Mouse (Mus musculus) embryonic facial prominence, embryonic 15.5 days (tissue): ENCODE data around the gene Akt3. TPM values are rescaled to one million over a fixed set of nuclear protein-coding genes. Genes with fewer than 3 reads are reported as not detected.

Experiments used
- ATAC-seq: fragments of 200-750 bp; cut with Nextera tagmentation; 2 replicates; pipeline ENCODE4 v1.8.0; 2017; ENCODE audit warnings: low read depth, moderate TSS enrichment; ENCODE audit not compliant: insufficient number of reproducible peaks, low FRiP score, low TSS enrichment
- H3K27ac ChIP-seq: fragments of 300-500 bp; sonication (generic); replicated peaks from 2 replicates; pipeline ENCODE4 v1.5.1; 2015; ENCODE audit warnings: mild to moderate bottlenecking, inconsistent platforms
- H3K27me3 ChIP-seq: fragments of 300-500 bp; sonication (generic); 2 replicates; pipeline ENCODE4 v1.6.1; 2015; ENCODE audit warnings: inconsistent platforms
- H3K36me3 ChIP-seq: fragments of 300-500 bp; sonication (generic); 2 replicates; pipeline ENCODE4 v1.6.1; 2015; ENCODE audit warnings: mild to moderate bottlenecking, inconsistent platforms
- H3K4me1 ChIP-seq: fragments of 300-500 bp; sonication (generic); 2 replicates; pipeline ENCODE4 v1.6.1; 2015; ENCODE audit warnings: inconsistent platforms
- H3K4me2 ChIP-seq: fragments of 300-500 bp; sonication (generic); replicated peaks from 2 replicates; pipeline ENCODE4 v1.6.1; 2015; ENCODE audit warnings: mild to moderate bottlenecking, inconsistent platforms
- H3K4me3 ChIP-seq: fragments of 300-500 bp; sonication (generic); replicated peaks from 2 replicates; pipeline ENCODE4 v1.5.1; 2015; ENCODE audit warnings: mild to moderate bottlenecking, inconsistent platforms
- H3K9ac ChIP-seq: fragments of 300-500 bp; sonication (generic); 2 replicates; pipeline ENCODE4 v1.6.1; 2015; ENCODE audit warnings: inconsistent platforms
- H3K9me3 ChIP-seq: fragments of 300-500 bp; sonication (generic); replicated peaks from 2 replicates; pipeline ENCODE4 v1.6.1; 2016; ENCODE audit warnings: inconsistent platforms
- WGBS: fragments of 180-500 bp; shearing (Covaris S2); methylation state at CpG from one replicate; pipeline ENCODE4 v1.1.7; 2015; 5-methylcytosine and 5-hydroxymethylcytosine counted together
- polyA plus RNA-seq: library from polyadenylated mRNA; unstranded; fragments of >200 nt; fragmentation: Nextera tagmentation; extraction: Ambion mirVana; gene quantifications from 2 replicates; pipeline ENCODE4 v1.2.1, GENCODE M21; 2015

Akt3 gene
- polyA plus RNA-seq, 1 experiment from 2014 or later = 5.2 TPM

- Histone ChIP-seq H3K9me3 (no peaks in the 10 kb centered on the region), H3K27me3 (no peaks in the 10 kb centered on the region), H3K36me3 (no peaks in the 10 kb centered on the region), H3K4me1 (no peaks in the 10 kb centered on the region), H3K4me3 (no peak overlapping the region), H3K4me2 (no peak overlapping the region), H3K9ac (no peak overlapping the region), H3K27ac (no peak overlapping the region)
- no peak for ATAC-seq
- WGBS = 66% methylated on average over 11 of the region's 11 CpGs
These were observed 206.5 kb downstream of the Akt3 start for GRCm38 (mm10) chr1:177051366-177051963.

DNA sequence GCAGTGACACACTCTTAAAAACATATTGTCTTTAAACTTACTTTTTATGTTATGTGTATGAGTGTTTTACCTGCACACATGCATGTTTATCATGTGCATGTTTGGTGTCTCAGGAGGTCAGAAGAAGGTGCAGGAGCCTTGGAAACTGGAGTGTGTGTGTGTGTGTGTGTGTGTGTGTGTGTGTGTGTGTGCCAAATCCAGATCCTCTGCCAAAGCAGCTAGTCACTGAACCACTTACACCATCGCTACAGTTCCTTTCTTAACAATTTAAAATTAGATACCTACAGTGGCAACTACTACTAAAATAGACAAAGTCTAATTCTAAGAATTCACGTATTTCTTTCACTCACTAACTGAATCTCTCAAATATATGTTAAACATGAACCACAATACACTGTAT is 209.2 kb downstream of the Akt3 start:
- Histone ChIP-seq H3K27ac (no peak overlapping the region), H3K9ac (no peak overlapping the region), H3K9me3 (no peaks in the 10 kb centered on the region), H3K36me3 (no peaks in the 10 kb centered on the region), H3K4me2 (no peak overlapping the region), H3K27me3 (no peaks in the 10 kb centered on the region), H3K4me3 (no peak overlapping the region), H3K4me1 (no peaks in the 10 kb centered on the region)
- 76% methylated on average over 2 of the region's 2 CpGs for WGBS
- ATAC-seq = no peak

DNA sequence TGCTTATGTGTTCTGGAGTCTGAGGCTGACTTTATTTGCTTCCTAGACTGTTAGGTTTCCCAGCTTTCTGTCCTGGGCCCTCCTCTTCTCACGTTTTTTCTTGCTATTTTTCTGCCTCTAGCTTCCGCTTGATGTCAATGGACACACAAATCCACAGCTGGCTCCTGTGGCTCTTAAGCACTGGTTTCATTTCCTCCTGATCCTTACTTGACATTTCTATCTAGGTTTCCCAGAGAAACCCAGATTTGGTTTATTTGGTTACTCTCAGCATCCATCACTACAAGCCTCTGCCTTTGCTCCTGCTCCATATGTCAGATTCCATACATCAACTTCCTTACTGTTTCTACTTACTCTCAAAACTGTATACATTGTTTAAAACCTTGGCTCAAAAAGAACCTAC is 211.0 kb downstream of the Akt3 start:
- Histone ChIP-seq H3K4me2 (no peak overlapping the region), H3K4me3 (no peak overlapping the region), H3K36me3 (no peaks in the 10 kb centered on the region), H3K9ac (no peak overlapping the region), H3K27me3 (no peaks in the 10 kb centered on the region), H3K4me1 (no peaks in the 10 kb centered on the region), H3K27ac (no peak overlapping the region), H3K9me3 (no peaks in the 10 kb centered on the region)
- 79% methylated on average over 2 of the region's 2 CpGs for WGBS
- ATAC-seq = no peak

DNA sequence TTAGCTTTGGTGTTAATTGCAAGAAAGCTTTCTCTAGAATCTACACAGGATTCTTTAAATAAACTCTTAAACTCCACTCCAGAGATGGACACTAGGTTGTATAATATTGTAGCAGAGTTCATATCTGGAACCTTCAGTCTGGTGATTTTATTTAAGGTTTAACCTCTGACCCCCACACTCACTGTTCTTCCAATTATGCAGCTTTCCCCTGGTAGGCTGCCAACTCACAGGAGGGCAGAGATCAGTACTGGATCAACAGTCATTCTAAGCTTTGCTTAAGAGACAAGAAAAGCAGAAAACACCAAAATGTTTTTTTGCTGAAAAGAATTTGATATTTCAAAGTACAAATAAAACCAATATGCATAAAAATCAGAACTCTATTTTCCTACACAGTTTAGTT is 212.1 kb downstream of the Akt3 start:
- no peak overlapping the region for H3K27ac ChIP-seq
- no peaks in the 10 kb centered on the region for H3K27me3 ChIP-seq
- H3K9ac ChIP-seq = no peak overlapping the region
- no peaks in the 10 kb centered on the region for H3K36me3 ChIP-seq
- no peaks in the 10 kb centered on the region for H3K4me1 ChIP-seq
- H3K4me2 ChIP-seq = no peak overlapping the region
- H3K9me3 ChIP-seq = no peaks in the 10 kb centered on the region
- no peak overlapping the region for H3K4me3 ChIP-seq
- no peak for ATAC-seq

GRCm38 (mm10) chr1:177040058-177040457 is 217.9 kb downstream of the Akt3 start:
- no peaks in the 10 kb centered on the region for H3K36me3 ChIP-seq
- no peaks in the 10 kb centered on the region for H3K4me1 ChIP-seq

DNA sequence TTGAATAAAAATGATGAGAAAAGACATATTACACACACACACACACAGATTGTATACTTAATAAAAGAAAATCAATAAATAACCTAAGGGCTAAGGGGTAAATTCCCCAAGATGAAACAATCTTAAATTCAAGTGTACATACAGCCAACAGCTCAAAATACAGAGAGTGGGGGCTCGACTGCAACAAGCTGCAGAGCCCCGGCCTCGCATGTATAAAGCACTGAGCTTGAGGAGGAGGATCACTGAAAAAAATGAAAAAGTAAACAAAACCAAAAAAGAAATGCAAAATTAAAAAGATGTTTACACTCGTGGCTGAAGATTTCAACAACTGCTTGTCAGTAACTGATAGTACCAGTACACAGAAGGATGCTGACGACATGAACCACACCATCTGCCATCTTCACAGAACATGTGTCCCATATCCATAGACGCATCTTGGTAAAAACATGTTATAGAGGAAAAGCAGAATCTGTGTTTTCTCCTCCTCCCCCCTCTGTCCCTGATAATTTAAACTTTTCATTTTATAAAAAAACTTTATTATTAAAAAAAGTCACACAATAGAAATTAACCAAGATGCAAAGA is 218.8 kb downstream of the Akt3 start:
- Histone ChIP-seq H3K9me3 (no peaks in the 10 kb centered on the region), H3K4me2 (no peak overlapping the region), H3K9ac (no peak overlapping the region), H3K36me3 (no peaks in the 10 kb centered on the region), H3K27me3 (no peaks in the 10 kb centered on the region), H3K4me3 (no peak overlapping the region), H3K4me1 (no peaks in the 10 kb centered on the region), H3K27ac (no peak overlapping the region)
- 61% methylated on average over 6 of the region's 6 CpGs for WGBS
- ATAC-seq = no peak

More at GRCm38 (mm10) chr1:177040058-177040457, 217.9 kb downstream of the Akt3 start:
- ATAC-seq = no peak
- Histone ChIP-seq H3K27me3 (no peaks in the 10 kb centered on the region), H3K4me3 (no peak overlapping the region), H3K9ac (no peak overlapping the region), H3K4me2 (no peak overlapping the region), H3K9me3 (no peaks in the 10 kb centered on the region), H3K27ac (no peak overlapping the region)
- WGBS = 44% methylated on average over 4 of the region's 4 CpGs

DNA sequence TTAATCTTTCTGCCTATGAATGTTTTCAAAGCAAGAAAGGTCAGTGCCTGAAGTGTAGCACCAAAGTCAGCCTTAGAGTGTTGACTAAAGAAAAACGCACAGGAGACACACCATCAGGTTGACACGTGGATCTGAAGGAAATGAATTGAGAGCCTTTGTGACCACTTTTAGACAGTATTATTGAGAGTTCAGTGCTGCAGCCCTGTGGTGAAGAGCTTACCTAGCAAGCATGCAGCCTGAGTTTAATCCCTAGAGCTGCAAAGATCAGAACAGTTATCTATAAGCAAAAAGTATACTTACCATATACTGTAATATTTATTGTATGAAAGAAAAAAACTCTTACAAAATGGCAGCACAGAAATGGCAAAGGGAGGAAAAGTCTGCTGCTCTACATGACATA is 219.6 kb downstream of the Akt3 start:
- Histone ChIP-seq H3K36me3 (no peaks in the 10 kb centered on the region), H3K27ac (no peak overlapping the region), H3K4me3 (no peak overlapping the region), H3K4me1 (no peaks in the 10 kb centered on the region), H3K4me2 (no peak overlapping the region), H3K9me3 (no peaks in the 10 kb centered on the region), H3K27me3 (no peaks in the 10 kb centered on the region), H3K9ac (no peak overlapping the region)
- WGBS = 48% methylated on average over 2 of the region's 2 CpGs
- ATAC-seq = no peak

- Histone ChIP-seq H3K4me1 (no peaks in the 10 kb centered on the region), H3K36me3 (no peaks in the 10 kb centered on the region), H3K9ac (no peak overlapping the region), H3K27me3 (no peaks in the 10 kb centered on the region), H3K27ac (no peak overlapping the region), H3K4me3 (no peak overlapping the region), H3K4me2 (no peak overlapping the region), H3K9me3 (no peaks in the 10 kb centered on the region)
- no peak for ATAC-seq
- WGBS = 94% methylated on average over 2 of the region's 2 CpGs
These were observed 222.5 kb downstream of the Akt3 start for GRCm38 (mm10) chr1:177035460-177035859.

DNA sequence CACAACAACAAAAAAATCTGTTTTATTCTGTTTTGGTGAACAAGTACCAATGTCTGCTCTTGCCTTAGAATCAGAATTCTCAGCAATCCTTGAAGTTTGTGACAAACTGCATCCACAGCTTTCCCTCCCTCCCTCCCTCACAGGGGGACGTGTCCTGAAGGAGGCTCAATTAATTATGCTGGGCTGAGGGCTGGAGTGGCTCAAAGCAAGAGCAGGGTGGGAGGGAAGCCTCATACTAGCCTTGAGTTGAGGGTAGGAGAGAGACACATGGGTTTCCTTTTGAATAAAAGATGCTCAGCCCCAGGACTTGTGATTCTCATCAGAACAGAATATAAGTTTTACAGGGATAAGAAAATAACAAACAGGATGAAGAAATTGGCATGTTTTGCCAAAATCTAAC is 225.8 kb downstream of the Akt3 start:
- H3K9me3 ChIP-seq = no peaks in the 10 kb centered on the region
- no peaks in the 10 kb centered on the region for H3K4me1 ChIP-seq
- H3K4me3 ChIP-seq = no peak overlapping the region
- no peaks in the 10 kb centered on the region for H3K27me3 ChIP-seq
- H3K36me3 ChIP-seq = no peaks in the 10 kb centered on the region
- H3K27ac ChIP-seq = no peak overlapping the region
- no peak for ATAC-seq
- H3K9ac ChIP-seq = no peak overlapping the region
- WGBS = 31% methylated on average over 1 of the region's 1 CpGs
- H3K4me2 ChIP-seq = no peak overlapping the region

- Histone ChIP-seq H3K36me3 (no peaks in the 10 kb centered on the region), H3K9me3 (no peaks in the 10 kb centered on the region), H3K27me3 (no peaks in the 10 kb centered on the region), H3K4me1 (no peaks in the 10 kb centered on the region), H3K9ac (no peak overlapping the region), H3K27ac (no peak overlapping the region), H3K4me3 (no peak overlapping the region), H3K4me2 (no peak overlapping the region)
- 85% methylated on average over 1 of the region's 1 CpGs for WGBS
- no peak for ATAC-seq
These were observed 226.8 kb downstream of the Akt3 start for GRCm38 (mm10) chr1:177031196-177031595.

DNA sequence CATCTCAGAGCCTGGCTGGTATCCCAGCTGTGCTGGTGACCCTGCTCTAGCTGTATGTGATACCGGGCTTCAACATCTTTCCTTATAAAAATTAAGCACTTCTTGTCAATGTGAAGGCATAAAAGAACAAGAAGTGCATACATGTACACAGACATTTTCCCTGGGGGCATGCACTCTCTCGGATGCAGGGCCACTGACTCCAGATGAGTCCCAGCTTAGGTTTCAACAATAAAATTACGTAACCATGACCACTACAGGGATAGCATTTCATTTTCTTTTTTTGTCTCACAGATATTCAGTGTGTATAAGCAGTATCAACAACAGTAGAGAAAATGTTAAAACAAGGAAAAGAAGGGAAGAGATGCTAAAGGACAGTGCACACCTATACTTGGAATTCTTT is 227.3 kb downstream of the Akt3 start:
- H3K4me1 ChIP-seq = no peaks in the 10 kb centered on the region
- no peak overlapping the region for H3K4me3 ChIP-seq
- no peaks in the 10 kb centered on the region for H3K27me3 ChIP-seq
- no peak overlapping the region for H3K27ac ChIP-seq
- no peak overlapping the region for H3K9ac ChIP-seq
- no peak for ATAC-seq
- no peaks in the 10 kb centered on the region for H3K36me3 ChIP-seq
- H3K4me2 ChIP-seq = no peak overlapping the region
- WGBS = 47% methylated on average over 3 of the region's 3 CpGs
- H3K9me3 ChIP-seq = no peaks in the 10 kb centered on the region

- Histone ChIP-seq H3K4me1 (no peaks in the 10 kb centered on the region), H3K9me3 (no peaks in the 10 kb centered on the region)
- WGBS = 68% methylated on average over 2 of the region's 2 CpGs
These were observed 229.0 kb downstream of the Akt3 start for GRCm38 (mm10) chr1:177029032-177029431.

More at GRCm38 (mm10) chr1:177029032-177029431, 229.0 kb downstream of the Akt3 start:
- no peaks in the 10 kb centered on the region for H3K27me3 ChIP-seq
- H3K27ac ChIP-seq = no peak overlapping the region
- H3K36me3 ChIP-seq = 0 out of 2 replicates have a peak, but pooled peaks cover 2% of the 10 kb centered on the region
- no peak overlapping the region for H3K4me2 ChIP-seq
- no peak overlapping the region for H3K4me3 ChIP-seq
- no peak overlapping the region for H3K9ac ChIP-seq
- ATAC-seq = no peak
